Mouse (Mus musculus) intestine, embryonic 14.5 days (tissue): ENCODE measurements around the gene Cdh24. TPM values are rescaled to one million over a fixed set of nuclear protein-coding genes. Genes with fewer than 3 reads are reported as not detected.

Experiments used
- ATAC-seq: fragments of 200-750 bp; cut with Nextera tagmentation; replicated peaks from 2 replicates; pipeline ENCODE4 v1.8.0; 2017; ENCODE audit warnings: low read depth, moderate number of reproducible peaks, moderate TSS enrichment, moderate library complexity; ENCODE audit not compliant: low FRiP score, low TSS enrichment
- DNase-seq: peaks from one replicate; pipeline ENCODE4 v3.0.0-alpha.2; 2018; ENCODE audit warnings: low spot score
- H3K27ac ChIP-seq: fragments of 300-500 bp; sonication (generic); 2 replicates; pipeline ENCODE4 v1.5.1; 2014; ENCODE audit warnings: low read depth, mild to moderate bottlenecking, control low read depth
- H3K27me3 ChIP-seq: fragments of 300-500 bp; sonication (generic); replicated peaks from 2 replicates; pipeline ENCODE4 v1.6.1; 2014; ENCODE audit warnings: low read length, control low read depth; ENCODE audit not compliant: control insufficient read depth, insufficient read depth
- H3K36me3 ChIP-seq: fragments of 300-500 bp; sonication (generic); 2 replicates; pipeline ENCODE4 v1.6.1; 2014; ENCODE audit warnings: low read length, control low read depth; ENCODE audit not compliant: control insufficient read depth, insufficient read depth
- H3K4me1 ChIP-seq: fragments of 300-500 bp; sonication (generic); replicated peaks from 2 replicates; pipeline ENCODE4 v1.6.1; 2014; ENCODE audit warnings: low read length, control low read depth, mixed read lengths; ENCODE audit not compliant: control insufficient read depth, insufficient read depth
- H3K4me2 ChIP-seq: fragments of 300-500 bp; sonication (generic); 2 replicates; pipeline ENCODE4 v1.6.1; 2014; ENCODE audit warnings: low read length
- H3K4me3 ChIP-seq: fragments of 300-500 bp; sonication (generic); 2 replicates; pipeline ENCODE4 v1.5.1; 2014; ENCODE audit warnings: low read depth, low read length, control low read depth, mixed read lengths
- H3K9ac ChIP-seq: fragments of 300-500 bp; sonication (generic); 2 replicates; pipeline ENCODE4 v1.6.1; 2014; ENCODE audit warnings: mild to moderate bottlenecking, low read length
- H3K9me3 ChIP-seq: fragments of 300-500 bp; sonication (generic); 2 replicates; pipeline ENCODE4 v1.6.1; 2016; ENCODE audit warnings: low read length, control low read depth; ENCODE audit not compliant: control insufficient read depth
- WGBS: fragments of 180-500 bp; shearing (Covaris S2); extraction: QIAGEN DNeasy Blood & Tissue Kit; methylation state at CpG from one replicate; pipeline ENCODE4 v1.1.7; 2014; 5-methylcytosine and 5-hydroxymethylcytosine counted together
- polyA plus RNA-seq: library from polyadenylated mRNA; unstranded; fragments of >200 nt; fragmentation: Nextera tagmentation; extraction: Ambion mirVana; gene quantifications from 2 replicates; pipeline ENCODE4 v1.2.1, GENCODE M21; 2014

Gene Cdh24
- polyA plus RNA-seq, 1 experiment from 2014 or later = 4.0 TPM

GRCm38 (mm10) chr14:54674317-54674716 lies 33.2 kb upstream of the Cdh24 start:
- ATAC-seq (no peak), DNase-seq (no peak)
- H3K9me3 ChIP-seq = no peaks in the 10 kb centered on the region
- H3K9ac ChIP-seq = no peak overlapping the region
- H3K4me3 ChIP-seq = no peak overlapping the region
- no peak overlapping the region for H3K4me2 ChIP-seq
- H3K36me3 ChIP-seq = peaks cover 77% of the 10 kb centered on the region
- H3K27me3 ChIP-seq = no peaks in the 10 kb centered on the region
- 79% methylated on average over 2 of the region's 2 CpGs for WGBS
- H3K4me1 ChIP-seq = no peaks in the 10 kb centered on the region
- no peak overlapping the region for H3K27ac ChIP-seq

GRCm38 (mm10) chr14:54669381-54669780 lies 28.2 kb upstream of the Cdh24 start:
- no peaks in the 10 kb centered on the region for H3K4me1 ChIP-seq
- WGBS = 84% methylated on average over 4 of the region's 4 CpGs
- no peaks in the 10 kb centered on the region for H3K27me3 ChIP-seq
- no peak overlapping the region for H3K4me3 ChIP-seq
- DNase-seq (peak; percentile 63), ATAC-seq (no peak)
- peaks cover 72% of the 10 kb centered on the region for H3K36me3 ChIP-seq
- no peak overlapping the region for H3K9ac ChIP-seq
- no peaks in the 10 kb centered on the region for H3K9me3 ChIP-seq
- H3K27ac ChIP-seq = no peak overlapping the region
- no peak overlapping the region for H3K4me2 ChIP-seq

- Histone ChIP-seq H3K4me2 (no peak overlapping the region), H3K9ac (no peak overlapping the region), H3K27me3 (no peaks in the 10 kb centered on the region), H3K27ac (no peak overlapping the region), H3K9me3 (no peaks in the 10 kb centered on the region), H3K4me1 (no peaks in the 10 kb centered on the region), H3K4me3 (no peak overlapping the region), H3K36me3 (peaks cover 93% of the 10 kb centered on the region)
- DNase-seq (no peak), ATAC-seq (no peak)
- WGBS = 89% methylated on average over 10 of the region's 10 CpGs
Measured at GRCm38 (mm10) chr14:54664477-54665222, 23.5 kb upstream of the Cdh24 start.

GRCm38 (mm10) chr14:54660009-54660408 lies 18.8 kb upstream of the Cdh24 start:
- no peak overlapping the region for H3K4me2 ChIP-seq
- H3K9ac ChIP-seq = no peak overlapping the region
- H3K36me3 ChIP-seq = peaks cover 97% of the 10 kb centered on the region
- H3K27me3 ChIP-seq = no peaks in the 10 kb centered on the region
- H3K27ac ChIP-seq = no peak overlapping the region
- no peaks in the 10 kb centered on the region for H3K9me3 ChIP-seq
- ATAC-seq (no peak), DNase-seq (no peak)
- no peak overlapping the region for H3K4me3 ChIP-seq
- 84% methylated on average over 2 of the region's 2 CpGs for WGBS
- no peaks in the 10 kb centered on the region for H3K4me1 ChIP-seq

DNA sequence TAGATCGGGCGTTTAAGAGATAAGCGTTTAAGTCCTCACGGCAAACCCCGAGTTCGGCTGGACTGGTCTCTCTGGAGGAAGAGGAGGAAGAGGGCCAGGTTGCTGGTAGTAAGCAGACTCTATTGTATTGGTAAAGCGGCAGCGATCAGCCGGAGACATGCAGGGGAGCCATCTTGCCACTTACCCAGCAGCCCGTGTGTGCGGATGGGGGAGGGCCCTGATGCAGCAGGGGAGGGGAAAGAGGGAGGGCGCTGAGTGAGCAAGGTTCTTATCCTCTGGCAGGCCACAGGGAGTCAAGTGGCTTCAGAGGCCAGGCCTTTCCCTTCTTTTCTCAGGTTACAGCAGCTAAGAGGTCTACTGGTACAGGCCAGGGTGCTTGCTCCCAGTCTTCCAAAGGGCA lies 12.3 kb upstream of the Cdh24 start:
- Histone ChIP-seq H3K9me3 (no peaks in the 10 kb centered on the region), H3K27ac (peak overlapping the region; percentile 58), H3K27me3 (no peaks in the 10 kb centered on the region), H3K4me1 (peaks cover 16% of the 10 kb centered on the region), H3K9ac (peak overlapping the region; percentile 90), H3K4me3 (peak overlapping the region; percentile 75), H3K36me3 (peaks cover 71% of the 10 kb centered on the region), H3K4me2 (peak overlapping the region; percentile 74)
- ATAC-seq (peak; percentile 83), DNase-seq (peak; percentile 94)
- under 1% methylated on average over 12 of the region's 12 CpGs for WGBS

DNA sequence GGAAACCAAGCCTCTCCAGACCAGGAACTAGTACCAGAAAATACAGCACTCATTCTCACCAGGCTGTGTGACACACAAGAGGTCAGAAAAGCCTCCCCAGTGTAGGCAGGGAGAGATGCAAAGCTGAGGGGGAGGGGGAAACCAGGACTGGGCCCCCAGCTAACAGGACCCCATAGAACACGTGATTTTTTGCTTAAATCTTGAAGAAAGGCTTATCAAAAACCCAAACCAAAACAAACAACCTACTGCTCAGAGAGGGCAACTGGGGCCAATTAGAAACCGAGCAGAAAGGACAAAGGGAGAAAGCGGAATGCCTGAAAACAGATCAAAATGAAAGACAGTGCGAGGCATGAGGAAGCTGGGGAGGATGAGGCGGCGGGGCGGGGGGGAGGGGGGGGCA lies 11.6 kb upstream of the Cdh24 start:
- Histone ChIP-seq H3K4me1 (peaks cover 17% of the 10 kb centered on the region), H3K4me3 (peak overlapping the region; percentile 75), H3K27me3 (no peaks in the 10 kb centered on the region), H3K36me3 (peaks cover 71% of the 10 kb centered on the region), H3K9ac (peak overlapping the region; percentile 90), H3K4me2 (peak overlapping the region; percentile 74), H3K27ac (peak overlapping the region; percentile 58), H3K9me3 (no peaks in the 10 kb centered on the region)
- ATAC-seq (no peak), DNase-seq (no peak)
- 0% methylated on average over 7 of the region's 7 CpGs for WGBS

- H3K27me3 ChIP-seq = no peaks in the 10 kb centered on the region
- H3K9me3 ChIP-seq = no peaks in the 10 kb centered on the region
- H3K27ac ChIP-seq = no peak overlapping the region
- ATAC-seq = no peak
- H3K4me2 ChIP-seq = no peak overlapping the region
- H3K4me1 ChIP-seq = peaks cover 17% of the 10 kb centered on the region
- 83% methylated on average over 4 of the region's 4 CpGs for WGBS
- no peak overlapping the region for H3K9ac ChIP-seq
- peaks cover 72% of the 10 kb centered on the region for H3K36me3 ChIP-seq
- no peak overlapping the region for H3K4me3 ChIP-seq
- no peak for DNase-seq
Measured at GRCm38 (mm10) chr14:54651556-54651955, 10.4 kb upstream of the Cdh24 start.

DNA sequence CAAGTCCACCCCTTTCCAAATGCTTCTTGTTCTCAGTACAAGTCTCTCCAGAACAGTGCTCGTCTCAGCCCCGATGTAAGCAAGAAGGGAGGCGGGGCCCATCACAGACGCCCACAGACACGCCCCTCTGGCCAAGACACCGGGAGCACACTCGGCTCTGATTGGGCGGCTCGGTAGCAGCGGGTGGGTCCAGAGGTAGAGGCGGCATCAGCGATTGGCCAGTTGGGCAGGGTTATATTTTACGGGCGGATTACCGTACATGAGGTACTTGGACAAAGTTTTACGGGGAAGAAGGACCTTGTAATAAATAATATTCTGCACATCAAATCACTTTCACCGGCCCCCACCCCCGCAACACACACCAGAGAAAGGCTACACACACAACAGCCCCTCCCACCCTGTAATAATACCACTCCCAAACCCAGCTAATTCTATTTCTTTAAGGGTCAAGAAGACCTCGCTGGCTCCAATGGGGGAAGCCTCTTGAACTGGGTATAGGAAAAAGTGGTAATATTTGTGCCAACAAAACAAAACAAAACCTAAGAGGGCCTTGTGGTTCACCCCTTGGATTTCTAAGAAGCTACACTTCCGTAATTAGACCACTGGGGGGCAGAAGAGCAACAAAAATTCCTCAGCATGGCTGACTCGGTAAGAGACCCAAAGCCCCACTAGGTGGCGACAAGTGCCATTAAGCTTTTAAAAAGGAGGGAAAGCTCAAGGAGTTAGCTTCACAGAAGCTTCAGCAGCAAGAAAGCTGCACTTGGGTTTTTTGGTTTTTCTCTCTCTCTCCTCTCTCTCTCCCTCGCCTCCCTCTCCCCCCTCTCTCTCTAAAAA lies 9.7 kb upstream of the Cdh24 start:
- H3K9ac ChIP-seq = no peak overlapping the region
- H3K9me3 ChIP-seq = no peaks in the 10 kb centered on the region
- no peak overlapping the region for H3K4me2 ChIP-seq
- DNase-seq (peak; percentile 91), ATAC-seq (peak; percentile 41)
- peaks cover 72% of the 10 kb centered on the region for H3K36me3 ChIP-seq
- 62% methylated on average over 23 of the region's 23 CpGs for WGBS
- no peak overlapping the region for H3K4me3 ChIP-seq
- no peak overlapping the region for H3K27ac ChIP-seq
- H3K4me1 ChIP-seq = peaks cover 17% of the 10 kb centered on the region
- no peaks in the 10 kb centered on the region for H3K27me3 ChIP-seq
